1 mouse cellular context compared by ENCODE assay signal in genomic region chr12:64917578-64918471, GRCm38 (mm10).
TF ChIP-seq lines count a peak whose summit lies in the region.

Gene Gm527, plus strand, starts transcription at chr12:64917906.

TF ChIP-seq in MEL, 35 proteins besides CTCF, POLR2A, EP300 and RAD21 (continued from another document):
- TF ChIP-seq E2F4 (IDR thresholded peaks at IDR 0.05; ENCODE audit: borderline replicate concordance, low read depth, low read length): no peak
- TF ChIP-seq GATA1 (IDR thresholded peaks at IDR 0.05; ENCODE audit: low read depth, low read length): no peak
- no peak for TF ChIP-seq GABPA (IDR thresholded peaks at IDR 0.05; ENCODE audit: low read depth, low read length)
- TF ChIP-seq ZMIZ1 (IDR thresholded peaks at IDR 0.05; ENCODE audit: low read depth, low read length): no peak
